Mouse (Mus musculus): Measurements from ENCODE around the gene Dnah3.

The Dnah3 gene

GRCm38 (mm10) chr7:120054016-120054415 is 41.1 kb downstream of the Dnah3 start:
- DNase-seq (ENCODE audit: low read depth, low spot score) = no peak

GRCm38 (mm10) chr7:120050447-120050846 is 44.6 kb downstream of the Dnah3 start:
- no peak for DNase-seq (ENCODE audit: low read depth, low spot score)

DNA sequence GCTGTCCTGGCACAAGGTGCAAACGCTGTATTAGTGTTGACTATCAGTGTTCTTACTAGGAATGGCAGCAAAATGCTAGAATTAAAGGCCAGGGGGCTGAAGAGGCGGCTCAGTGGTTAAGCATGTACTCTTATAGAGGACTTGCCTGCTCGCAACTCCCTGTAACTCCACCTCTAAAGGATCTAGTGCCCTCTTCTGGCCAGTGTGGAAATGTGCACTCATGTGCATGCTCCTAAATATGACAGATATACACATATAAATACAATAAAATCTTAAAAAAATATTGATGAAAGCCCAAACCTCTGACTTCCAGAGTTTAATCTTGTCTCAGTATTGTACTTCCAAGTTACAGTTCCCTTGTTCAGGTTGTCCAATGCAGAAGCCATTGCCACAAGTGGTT is 51.1 kb downstream of the Dnah3 start:
- no peak for DNase-seq (ENCODE audit: low read depth, low spot score)

- no peak for DNase-seq (ENCODE audit: low read depth, low spot score)
These were observed 58.7 kb downstream of the Dnah3 start for GRCm38 (mm10) chr7:120036422-120036821.

DNA sequence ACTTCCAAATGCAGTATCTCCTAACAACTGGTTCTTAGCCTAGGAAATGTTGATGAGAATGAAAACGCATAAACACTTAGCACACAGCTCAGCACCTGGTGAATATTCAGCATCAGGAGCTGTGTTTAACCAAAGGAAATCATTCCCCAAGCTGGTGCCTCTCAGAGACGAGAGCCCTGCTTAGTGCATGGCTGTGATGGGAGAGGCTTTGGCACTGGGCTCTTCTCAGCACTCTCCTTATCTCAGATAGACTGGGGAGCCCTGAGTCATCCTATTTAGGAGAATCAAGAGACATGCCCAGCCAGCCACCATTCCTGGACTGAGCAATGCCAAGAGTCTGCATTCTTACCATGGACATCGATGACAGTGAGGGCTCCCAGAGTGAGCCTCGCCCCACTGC is 60.1 kb downstream of the Dnah3 start:
- DNase-seq (ENCODE audit: low read depth, low spot score) = no peak

DNA sequence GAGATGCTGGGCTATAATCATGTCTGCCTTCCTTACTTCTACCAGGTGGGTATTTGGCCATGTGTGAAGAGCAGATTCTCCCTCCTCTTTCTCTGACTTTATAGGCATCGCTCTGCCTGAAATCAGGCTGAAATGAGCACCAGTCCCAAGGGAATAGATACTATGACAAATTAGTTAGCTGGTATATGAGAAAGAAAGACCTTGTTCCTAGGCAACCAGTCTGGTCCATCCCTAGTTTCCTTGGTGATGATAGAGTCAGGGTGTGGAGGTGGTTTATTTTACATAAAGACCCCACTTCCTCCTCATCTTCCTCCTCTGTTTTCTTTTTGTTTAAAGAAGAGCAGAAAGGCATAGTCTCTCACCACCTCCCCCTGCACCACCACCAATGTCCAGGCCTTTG is 60.5 kb downstream of the Dnah3 start:
- DNase-seq (ENCODE audit: low read depth, low spot score) = no peak

DNA sequence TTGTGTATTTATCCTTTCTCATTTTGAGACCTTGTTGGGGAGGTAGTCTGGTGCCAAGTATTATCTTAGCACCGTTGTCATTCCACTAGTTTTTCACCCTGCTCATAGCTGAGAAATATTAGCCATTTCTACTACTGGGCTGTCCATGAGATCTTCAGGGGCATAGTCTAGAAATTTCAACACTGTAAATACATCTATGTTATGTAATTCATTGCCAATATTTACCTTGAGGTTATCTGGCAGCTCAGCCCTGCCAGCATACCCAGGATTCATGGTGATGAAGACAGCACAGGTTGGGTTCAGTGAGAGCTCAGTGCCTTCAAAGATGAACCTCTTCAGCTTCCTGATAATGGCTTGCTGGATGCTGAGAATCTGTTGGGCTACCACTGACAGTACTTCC is 66.4 kb downstream of the Dnah3 start:
- no peak for DNase-seq (ENCODE audit: low read depth, low spot score)

DNA sequence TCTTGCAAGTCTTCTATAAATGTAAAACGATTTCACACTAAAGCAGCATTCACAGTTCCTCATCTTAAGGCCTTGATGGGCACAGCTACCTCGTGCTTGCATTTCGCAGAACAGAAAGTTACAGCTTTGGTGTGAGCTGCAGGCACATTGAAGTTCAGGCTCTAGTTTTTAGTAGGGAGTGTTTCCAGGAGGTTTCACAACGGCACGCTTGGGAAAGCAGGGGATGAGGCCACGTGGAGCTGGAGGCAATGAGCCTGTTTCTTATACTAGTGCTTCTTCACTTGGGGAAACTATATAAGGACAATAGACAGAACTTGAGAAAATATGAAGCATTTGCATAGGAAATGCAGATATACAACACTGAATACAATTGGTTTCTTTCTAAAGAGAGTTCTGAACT is 98.0 kb downstream of the Dnah3 start:
- no peak for DNase-seq (ENCODE audit: low read depth, low spot score)

GRCm38 (mm10) chr7:119985279-119985912 is 109.7 kb downstream of the Dnah3 start:
- no peak for DNase-seq (ENCODE audit: low read depth, low spot score)

DNA sequence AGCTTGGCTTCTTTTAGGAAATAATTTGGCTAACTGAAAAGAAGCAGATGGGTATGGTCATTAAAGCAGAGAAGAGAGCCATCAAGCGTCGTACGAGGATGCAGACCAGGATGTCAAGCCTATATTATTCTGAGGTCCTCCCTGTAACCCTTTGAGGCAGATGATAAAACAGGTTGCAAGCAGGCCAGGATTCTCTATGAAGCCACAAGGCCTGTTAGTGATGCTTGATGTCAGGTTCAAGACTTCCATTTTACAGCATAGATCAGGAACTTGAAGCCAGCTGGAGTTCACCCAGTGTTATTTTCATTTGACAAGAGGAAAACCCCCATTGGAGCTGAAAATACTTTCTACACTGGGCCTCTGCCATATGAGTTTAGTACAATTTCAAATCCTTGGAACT is 114.9 kb downstream of the Dnah3 start:
- DNase-seq (ENCODE audit: low read depth, low spot score) = no peak

DNA sequence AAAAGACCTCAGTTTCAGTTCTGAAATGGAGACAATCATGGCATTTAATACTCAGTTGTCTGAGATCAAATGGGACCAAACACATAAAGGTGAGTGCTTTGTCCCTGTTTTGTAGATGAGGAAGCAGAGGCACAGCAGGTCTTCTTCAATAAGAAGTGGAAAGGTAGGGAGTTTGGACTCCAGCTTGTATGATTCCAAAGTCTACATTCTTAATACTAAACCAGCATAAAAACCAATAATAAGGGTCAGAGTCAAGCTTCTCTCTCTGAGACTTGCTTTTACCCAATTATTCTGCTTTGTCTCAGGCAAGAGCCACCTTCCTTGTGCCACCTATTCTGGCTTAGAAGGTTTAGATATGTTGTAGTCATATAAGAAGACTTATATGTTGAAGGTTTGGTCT is 116.5 kb downstream of the Dnah3 start:
- no peak for DNase-seq (ENCODE audit: low read depth, low spot score)

DNA sequence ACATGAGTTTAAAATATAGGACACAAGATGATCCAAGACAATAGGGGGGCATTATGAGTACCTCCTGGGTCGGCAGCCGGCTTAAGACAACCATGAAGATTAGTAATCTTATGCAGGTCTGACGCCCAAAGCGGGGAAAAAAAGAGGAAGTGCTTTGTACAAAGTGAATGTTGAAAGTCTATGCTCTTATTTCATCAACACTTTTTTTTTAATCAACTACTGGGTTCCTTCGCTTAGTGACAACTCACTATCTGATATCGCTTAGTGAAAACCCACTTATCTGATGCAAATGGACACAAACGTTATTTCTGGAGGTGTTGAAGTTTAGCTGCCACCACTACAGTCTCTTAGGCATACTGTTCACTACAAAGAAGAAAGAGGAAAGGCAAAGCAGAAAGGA is 117.5 kb downstream of the Dnah3 start:
- no peak for DNase-seq (ENCODE audit: low read depth, low spot score)

DNA sequence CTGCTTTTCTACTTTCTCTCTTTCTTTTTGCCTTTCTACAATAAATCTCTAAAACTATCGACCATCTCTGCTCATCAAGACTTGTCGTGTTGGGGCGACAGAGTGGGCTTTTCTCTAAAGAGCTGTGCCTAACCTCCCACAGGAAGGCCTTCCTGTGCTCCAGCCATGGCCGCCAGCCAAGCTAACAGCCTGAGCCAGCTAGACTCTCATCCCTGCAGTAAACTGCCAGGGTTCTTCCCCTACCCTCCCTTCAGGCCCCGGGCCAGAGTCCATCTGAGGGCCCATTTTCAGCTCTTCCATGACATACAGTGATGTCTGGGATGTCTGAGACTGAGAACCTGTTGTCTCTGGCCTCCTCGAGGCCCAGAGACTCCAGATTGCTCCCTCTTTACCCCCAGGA is 118.8 kb downstream of the Dnah3 start:
- no peak for DNase-seq (ENCODE audit: low read depth, low spot score)

- no peak for DNase-seq (ENCODE audit: low read depth, low spot score)
These were observed 120.9 kb downstream of the Dnah3 start for GRCm38 (mm10) chr7:119974214-119974613.

DNA sequence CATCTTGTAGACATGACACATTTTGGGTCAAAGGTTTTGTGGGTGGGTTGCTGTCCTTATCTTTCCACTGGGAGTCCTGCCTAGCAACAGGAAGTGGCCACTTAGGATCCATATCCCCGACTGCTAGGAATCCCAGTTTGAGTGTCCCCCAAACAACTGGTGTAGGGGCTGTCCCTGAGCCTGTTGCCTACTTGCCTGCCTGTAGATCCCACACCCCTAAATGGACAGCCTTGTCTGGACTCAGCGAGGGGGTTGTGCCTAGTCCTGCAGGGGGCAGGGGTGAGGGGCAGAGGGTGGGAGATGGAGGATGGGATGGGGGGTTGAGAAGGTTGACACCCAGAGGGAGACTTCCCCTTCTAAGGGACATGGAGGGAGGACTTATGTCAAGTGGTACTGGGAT is 125.8 kb downstream of the Dnah3 start:
- DNase-seq (ENCODE audit: low read depth, low spot score) = no peak

GRCm38 (mm10) chr7:119965651-119966395 is 129.3 kb downstream of the Dnah3 start:
- no peak for DNase-seq (ENCODE audit: low read depth, low spot score)

GRCm38 (mm10) chr7:119965205-119965604 is 129.9 kb downstream of the Dnah3 start:
- DNase-seq (ENCODE audit: low read depth, low spot score) = no peak

DNA sequence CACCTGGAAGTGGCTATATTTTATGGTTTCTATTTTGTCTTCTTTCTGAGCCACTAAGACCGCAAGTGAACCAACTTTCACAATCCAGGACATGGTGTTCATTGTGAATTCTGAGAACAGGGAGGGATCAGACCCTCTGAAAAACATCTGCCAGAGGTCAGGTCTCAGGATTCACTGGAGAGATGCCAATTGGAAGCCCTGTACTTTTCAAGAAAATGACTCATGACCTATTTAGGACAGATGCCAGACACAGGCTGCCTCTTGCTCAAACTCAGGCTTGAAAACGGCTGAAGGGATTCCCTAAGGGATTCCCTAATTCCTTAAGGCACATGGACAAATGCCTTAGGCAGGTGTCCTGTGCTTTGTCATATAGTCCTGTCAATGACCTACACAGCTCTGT is 134.0 kb downstream of the Dnah3 start:
- peak; percentile 6 for DNase-seq (ENCODE audit: low read depth, low spot score)

DNA sequence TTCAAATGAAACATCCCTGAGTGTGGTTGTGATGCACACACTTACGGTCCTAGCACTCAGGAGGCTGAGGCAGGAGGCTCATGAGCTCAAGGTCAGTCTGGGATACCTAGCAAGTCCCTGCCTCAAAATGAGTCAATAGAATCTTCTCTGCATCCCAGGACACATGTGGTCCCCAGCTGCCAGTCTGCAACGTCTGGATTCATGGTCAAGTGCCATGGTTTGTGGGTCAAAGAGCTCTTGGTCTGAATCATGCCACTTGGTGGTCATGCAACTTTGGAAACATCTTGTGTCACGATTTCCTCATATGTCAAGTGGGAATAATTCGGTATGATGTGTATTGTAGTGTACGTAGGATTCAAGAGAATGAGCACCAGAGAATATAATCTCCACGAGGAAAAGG is 134.5 kb downstream of the Dnah3 start:
- no peak for DNase-seq (ENCODE audit: low read depth, low spot score)

GRCm38 (mm10) chr7:119960006-119960405 is 135.1 kb downstream of the Dnah3 start:
- no peak for DNase-seq (ENCODE audit: low read depth, low spot score)

DNA sequence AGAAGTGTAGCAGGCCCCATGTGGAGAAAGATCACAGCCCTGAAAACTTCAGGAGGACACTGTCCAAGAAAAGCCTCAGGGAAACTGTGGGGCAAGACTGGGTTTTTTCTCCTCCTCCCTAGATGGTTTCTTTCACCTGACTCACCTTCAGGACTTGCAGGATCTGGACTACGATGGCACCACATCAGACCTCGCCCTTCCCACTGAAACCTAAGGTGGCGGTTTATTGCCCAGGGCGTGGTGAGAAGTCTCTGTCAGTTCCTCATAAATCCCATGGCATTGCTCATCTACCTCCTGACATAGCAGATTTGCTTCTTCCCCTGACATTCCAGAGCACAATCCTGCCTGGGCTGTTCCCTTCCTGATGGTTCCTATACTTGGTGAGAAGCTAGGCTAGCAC is 135.6 kb downstream of the Dnah3 start:
- DNase-seq (ENCODE audit: low read depth, low spot score) = no peak

GRCm38 (mm10) chr7:119959091-119959490 is 136.0 kb downstream of the Dnah3 start:
- DNase-seq (ENCODE audit: low read depth, low spot score) = no peak

- DNase-seq (ENCODE audit: low read depth, low spot score) = no peak
These were observed 137.7 kb downstream of the Dnah3 start for GRCm38 (mm10) chr7:119957421-119957820.

DNA sequence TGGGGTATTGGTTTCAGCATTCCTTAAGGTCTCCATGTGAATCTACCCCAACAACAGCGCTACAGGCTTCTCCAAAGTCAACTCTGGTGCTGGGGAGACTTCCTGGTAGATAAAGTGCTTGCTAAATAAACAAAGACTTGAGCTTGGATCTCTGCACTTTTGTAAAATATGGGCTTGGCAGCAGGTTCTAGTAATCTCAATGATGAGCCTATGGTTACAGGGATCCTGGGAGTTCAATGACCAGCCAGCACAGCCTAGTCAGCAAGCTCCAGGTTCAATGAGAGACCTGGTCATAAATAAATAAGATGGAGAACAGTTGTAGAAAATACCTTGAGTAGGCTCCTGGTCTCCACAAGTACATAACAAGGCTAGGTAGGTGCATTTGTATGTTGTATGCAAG is 141.0 kb downstream of the Dnah3 start:
- DNase-seq (ENCODE audit: low read depth, low spot score) = no peak
